Mouse (Mus musculus) kidney, embryonic 16.5 days (tissue): Measurements from ENCODE around the gene Clec3b. TPM values are rescaled to one million over a fixed set of nuclear protein-coding genes. Genes with fewer than 3 reads are reported as not detected.

Source experiments
- ATAC-seq: fragments of 200-750 bp; cut with Nextera tagmentation; 2 replicates; pipeline ENCODE4 v1.8.0; 2017; ENCODE audit warnings: moderate TSS enrichment; ENCODE audit not compliant: low FRiP score, low TSS enrichment
- H3K27ac ChIP-seq: fragments of 300-500 bp; sonication (generic); 2 replicates; pipeline ENCODE4 v1.5.1; 2014; ENCODE audit warnings: low read length
- H3K27me3 ChIP-seq: fragments of 300-500 bp; sonication (generic); 2 replicates; pipeline ENCODE4 v1.6.1; 2014; ENCODE audit warnings: low read length, control low read depth, mixed read lengths; ENCODE audit not compliant: insufficient read depth
- H3K36me3 ChIP-seq: fragments of 300-500 bp; sonication (generic); 2 replicates; pipeline ENCODE4 v1.6.1; 2014; ENCODE audit warnings: low read length, control low read depth, mixed read lengths; ENCODE audit not compliant: insufficient read depth
- H3K4me1 ChIP-seq: fragments of 300-500 bp; sonication (generic); 2 replicates; pipeline ENCODE4 v1.6.1; 2014; ENCODE audit warnings: low read length, control low read depth, mixed read lengths; ENCODE audit not compliant: insufficient read depth
- H3K4me2 ChIP-seq: fragments of 300-500 bp; sonication (generic); replicated peaks from 2 replicates; pipeline ENCODE4 v1.6.1; 2014; ENCODE audit warnings: low read depth, low read length
- H3K4me3 ChIP-seq: fragments of 300-500 bp; sonication (generic); 2 replicates; pipeline ENCODE4 v1.5.1; 2014; ENCODE audit warnings: mild to moderate bottlenecking, low read length
- H3K9ac ChIP-seq: fragments of 300-500 bp; sonication (generic); replicated peaks from 2 replicates; pipeline ENCODE4 v1.6.1; 2014; ENCODE audit warnings: low read length
- H3K9me3 ChIP-seq: fragments of 300-500 bp; sonication (generic); 2 replicates; pipeline ENCODE4 v1.6.1; 2016; ENCODE audit warnings: low read length, control low read depth
- WGBS: fragments of 180-500 bp; shearing (Covaris S2); extraction: QIAGEN DNeasy Blood & Tissue Kit; methylation state at CpG from one replicate; pipeline ENCODE4 v1.1.7; 2014; 5-methylcytosine and 5-hydroxymethylcytosine counted together
- polyA plus RNA-seq: library from polyadenylated mRNA; unstranded; fragments of >200 nt; fragmentation: Nextera tagmentation; extraction: Ambion mirVana; gene quantifications from 2 replicates; pipeline ENCODE4 v1.2.1, GENCODE M21; 2015

The Clec3b gene
- polyA plus RNA-seq, 1 experiment from 2014 or later: 0.70 TPM

DNA sequence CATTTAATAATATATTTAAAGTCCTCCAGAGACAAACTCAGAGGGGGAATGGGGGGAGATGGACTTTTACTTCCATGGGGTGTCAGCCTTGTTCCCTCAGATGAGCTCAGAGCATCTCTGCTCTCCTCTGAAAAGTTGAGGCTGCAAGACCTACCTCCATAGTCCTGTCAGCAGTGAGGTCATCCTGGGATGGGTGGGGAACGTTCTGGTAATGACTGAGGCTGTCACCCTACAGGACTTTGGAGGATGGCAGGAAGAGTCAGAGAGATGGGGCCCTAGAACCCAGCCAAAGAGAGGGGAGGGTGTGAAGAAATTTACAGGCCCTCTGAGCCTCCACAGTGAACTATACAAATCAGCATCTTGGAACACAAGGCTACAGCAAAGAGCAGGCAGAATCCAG is 815 bp downstream of the Clec3b start:
- Histone ChIP-seq H3K9ac (no peak overlapping the region), H3K4me2 (no peak overlapping the region), H3K27me3 (no peaks in the 10 kb centered on the region), H3K4me1 (no peaks in the 10 kb centered on the region), H3K36me3 (no peaks in the 10 kb centered on the region), H3K4me3 (no peak overlapping the region), H3K27ac (0 out of 2 replicates have a peak overlapping the region, but pooled peaks have one; percentile 7), H3K9me3 (no peaks in the 10 kb centered on the region)
- 25% methylated on average over 1 of the region's 1 CpGs for WGBS
- no peak for ATAC-seq

DNA sequence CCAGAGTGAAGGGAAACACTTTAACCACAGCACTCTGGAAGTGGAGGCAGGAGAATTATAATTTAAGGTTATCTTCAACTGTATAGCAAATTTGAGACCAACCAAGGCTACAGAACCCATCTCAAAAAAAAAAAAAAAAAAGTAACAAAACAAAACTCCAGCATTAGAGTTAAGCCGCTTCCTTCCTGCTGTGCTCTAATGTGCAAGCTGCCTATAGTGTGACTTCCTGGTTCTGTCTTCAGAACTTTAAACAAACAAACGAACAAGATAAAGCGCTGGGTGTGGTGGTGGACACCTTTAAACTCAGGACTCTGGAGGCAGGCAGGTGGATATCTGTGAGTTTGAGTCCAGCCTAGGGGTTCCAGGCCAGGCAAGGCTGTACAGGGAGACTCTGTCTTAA is 1.3 kb downstream of the Clec3b start:
- Histone ChIP-seq H3K27ac (no peak overlapping the region), H3K4me1 (0 out of 2 replicates have a peak, but pooled peaks cover 2% of the 10 kb centered on the region), H3K4me3 (no peak overlapping the region), H3K4me2 (no peak overlapping the region), H3K27me3 (no peaks in the 10 kb centered on the region), H3K36me3 (no peaks in the 10 kb centered on the region), H3K9ac (no peak overlapping the region), H3K9me3 (no peaks in the 10 kb centered on the region)
- 69% methylated on average over 3 of the region's 3 CpGs for WGBS
- no peak for ATAC-seq

DNA sequence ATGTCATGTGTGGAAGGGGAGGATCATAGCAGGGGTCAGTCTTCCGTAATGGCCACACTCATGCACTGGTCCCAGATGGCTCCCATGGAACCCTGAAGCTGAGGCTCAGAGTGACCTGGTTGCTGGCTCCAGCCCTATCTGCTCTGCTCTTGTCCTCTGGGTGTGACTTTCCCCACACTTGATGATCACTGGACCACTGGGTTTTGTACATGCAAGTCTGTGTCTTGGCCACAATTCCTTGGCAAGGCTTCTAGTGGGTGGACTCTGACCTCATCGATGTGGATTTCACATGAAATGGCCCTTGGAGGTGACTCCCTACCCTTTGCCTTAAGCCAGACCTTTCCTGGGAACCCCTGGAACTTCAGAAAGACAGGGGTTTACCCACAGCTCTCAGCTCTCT is 2.4 kb downstream of the Clec3b start:
- Histone ChIP-seq H3K9me3 (no peaks in the 10 kb centered on the region), H3K9ac (no peak overlapping the region), H3K4me1 (0 out of 2 replicates have a peak, but pooled peaks cover 3% of the 10 kb centered on the region), H3K27ac (no peak overlapping the region), H3K4me2 (no peak overlapping the region), H3K4me3 (no peak overlapping the region), H3K27me3 (no peaks in the 10 kb centered on the region), H3K36me3 (no peaks in the 10 kb centered on the region)
- 92% methylated on average over 2 of the region's 2 CpGs for WGBS
- ATAC-seq: no peak

DNA sequence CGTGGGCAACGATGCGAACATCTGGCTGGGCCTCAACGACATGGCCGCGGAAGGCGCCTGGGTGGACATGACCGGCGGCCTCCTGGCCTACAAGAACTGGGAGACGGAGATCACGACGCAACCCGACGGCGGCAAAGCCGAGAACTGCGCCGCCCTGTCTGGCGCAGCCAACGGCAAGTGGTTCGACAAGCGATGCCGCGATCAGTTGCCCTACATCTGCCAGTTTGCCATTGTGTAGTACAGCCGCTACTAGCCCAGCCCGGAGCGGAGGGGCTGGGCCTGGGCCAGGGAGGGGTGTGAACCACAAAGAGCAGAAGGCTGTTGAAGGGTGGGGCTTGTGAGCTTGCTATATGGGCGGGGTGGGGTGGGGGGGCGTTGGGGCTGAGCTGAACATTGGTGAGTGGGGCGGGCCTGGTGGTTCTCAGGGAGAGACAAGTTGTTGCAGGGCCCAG is 6.2 kb downstream of the Clec3b start:
- 47% methylated on average over 30 of the region's 30 CpGs for WGBS
- peak; percentile 60; the same call in 1 of the 2 replicates for ATAC-seq
- Histone ChIP-seq H3K4me1 (0 out of 2 replicates have a peak, but pooled peaks cover 3% of the 10 kb centered on the region), H3K4me3 (peak overlapping the region; percentile 28), H3K27ac (no peak overlapping the region), H3K36me3 (no peaks in the 10 kb centered on the region), H3K9ac (peak overlapping the region; percentile 46; the same call in 1 of the 2 replicates), H3K27me3 (no peaks in the 10 kb centered on the region), H3K9me3 (no peaks in the 10 kb centered on the region), H3K4me2 (peak overlapping the region; percentile 48)

DNA sequence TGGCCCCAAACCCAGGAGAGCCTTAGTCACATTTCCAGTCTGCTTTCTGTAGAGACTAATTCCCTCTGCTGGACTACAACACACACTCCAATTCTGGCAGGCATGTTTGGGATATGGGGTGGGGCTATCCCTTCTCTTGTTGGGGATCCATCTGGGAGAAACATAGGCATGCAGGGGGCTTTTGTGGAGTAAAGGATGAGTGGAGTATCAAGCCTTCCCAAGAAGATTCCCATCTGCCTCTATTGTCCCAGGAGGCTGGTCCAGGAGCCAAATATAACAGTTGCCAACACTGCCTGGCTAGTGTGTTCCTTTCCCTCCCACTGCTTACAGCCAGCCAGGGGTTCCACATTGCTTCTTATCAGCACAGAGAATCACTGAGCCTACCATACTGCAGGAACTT is 7.0 kb downstream of the Clec3b start:
- Histone ChIP-seq H3K4me3 (no peak overlapping the region), H3K36me3 (no peaks in the 10 kb centered on the region), H3K4me1 (0 out of 2 replicates have a peak, but pooled peaks cover 9% of the 10 kb centered on the region), H3K4me2 (no peak overlapping the region), H3K27ac (no peak overlapping the region), H3K9me3 (no peaks in the 10 kb centered on the region), H3K27me3 (no peaks in the 10 kb centered on the region), H3K9ac (no peak overlapping the region)
- ATAC-seq: no peak

DNA sequence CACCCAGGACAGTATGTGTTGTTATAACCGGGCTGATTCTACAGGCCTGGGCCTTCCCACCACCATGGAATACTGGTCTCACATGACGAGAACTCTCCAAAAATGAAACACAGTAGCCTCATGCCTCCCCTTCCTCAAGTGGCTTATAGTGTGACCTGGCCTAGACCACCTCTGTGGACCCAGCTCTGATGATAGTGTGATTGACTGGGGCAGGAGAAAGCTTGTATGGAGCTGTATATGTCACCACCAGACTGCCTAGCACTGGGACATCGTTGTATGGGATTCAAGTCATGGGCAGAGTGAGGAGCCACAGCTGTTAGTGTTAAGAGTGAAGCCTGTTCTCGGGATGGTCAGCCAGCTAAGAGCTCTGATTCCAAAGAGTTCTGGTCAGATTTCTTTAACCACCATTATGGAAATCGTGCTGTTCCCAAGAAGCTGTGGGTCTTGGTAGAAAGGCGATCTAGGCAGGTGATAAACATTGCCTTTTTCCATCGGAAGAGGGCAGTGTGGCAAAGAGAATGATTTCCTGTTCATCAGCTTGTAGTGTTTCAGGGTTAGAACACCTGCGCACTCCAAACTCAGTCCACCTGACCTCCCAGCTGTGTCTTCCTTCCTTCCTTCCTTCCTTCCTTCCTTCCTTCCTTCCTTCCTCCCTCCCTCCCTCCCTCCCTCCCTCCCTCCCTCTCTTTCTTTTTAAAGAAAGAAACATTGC is 7.5 kb downstream of the Clec3b start:
- ATAC-seq: no peak
- Histone ChIP-seq H3K27me3 (no peaks in the 10 kb centered on the region), H3K9ac (no peak overlapping the region), H3K27ac (no peak overlapping the region), H3K4me2 (no peak overlapping the region), H3K4me1 (0 out of 2 replicates have a peak, but pooled peaks cover 9% of the 10 kb centered on the region), H3K4me3 (no peak overlapping the region), H3K9me3 (no peaks in the 10 kb centered on the region), H3K36me3 (no peaks in the 10 kb centered on the region)
- WGBS: 53% methylated on average over 8 of the region's 8 CpGs

DNA sequence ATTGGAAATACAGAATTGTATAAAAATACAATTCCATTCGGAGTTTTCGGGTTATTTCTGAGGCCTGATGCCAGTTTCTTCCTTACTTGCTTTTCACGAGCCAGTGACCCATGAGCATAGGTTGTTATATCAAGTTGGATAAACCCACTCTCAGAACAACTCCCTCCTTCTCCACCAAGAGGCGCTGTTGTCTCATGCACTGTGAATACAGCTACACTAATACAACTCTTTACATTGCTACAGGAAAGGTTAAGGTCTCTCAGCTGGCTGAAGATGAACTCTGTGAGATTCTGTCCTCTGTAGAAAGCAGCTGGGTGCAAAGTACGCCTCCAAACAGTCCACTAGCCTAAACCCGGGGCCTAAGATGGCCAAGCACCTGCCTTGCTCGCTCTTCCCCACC is 8.6 kb downstream of the Clec3b start:
- 0 out of 2 replicates have a peak, but pooled peaks cover 9% of the 10 kb centered on the region for H3K4me1 ChIP-seq
- H3K4me3 ChIP-seq: no peak overlapping the region
- no peak overlapping the region for H3K27ac ChIP-seq
- H3K9me3 ChIP-seq: no peaks in the 10 kb centered on the region
- H3K36me3 ChIP-seq: no peaks in the 10 kb centered on the region
- no peaks in the 10 kb centered on the region for H3K27me3 ChIP-seq
- 57% methylated on average over 7 of the region's 7 CpGs for WGBS
- H3K9ac ChIP-seq: no peak overlapping the region
- no peak overlapping the region for H3K4me2 ChIP-seq
- peak; percentile 46; the same call in 1 of the 2 replicates for ATAC-seq

DNA sequence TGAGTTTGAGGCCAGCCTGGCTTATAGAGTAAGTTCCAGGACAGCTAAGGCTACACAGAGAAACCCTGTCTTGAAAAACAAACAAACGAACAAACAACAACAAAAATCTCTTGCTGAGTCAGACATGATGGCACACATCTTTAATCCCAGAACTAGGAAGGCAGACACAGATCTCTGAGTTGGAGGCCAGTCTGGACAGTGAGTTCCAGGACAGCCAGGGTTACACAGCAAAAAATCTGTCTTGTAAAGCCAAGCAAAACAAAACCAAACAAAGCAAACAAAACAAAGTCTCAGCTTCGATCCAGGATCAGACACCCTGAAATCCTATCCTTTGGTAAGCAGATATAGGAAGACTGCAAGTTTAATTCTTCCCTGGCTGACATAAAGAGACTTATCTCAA is 11.0 kb downstream of the Clec3b start:
- Histone ChIP-seq H3K27me3 (no peaks in the 10 kb centered on the region), H3K36me3 (no peaks in the 10 kb centered on the region), H3K27ac (no peak overlapping the region), H3K9ac (no peak overlapping the region), H3K4me1 (0 out of 2 replicates have a peak, but pooled peaks cover 9% of the 10 kb centered on the region), H3K9me3 (no peaks in the 10 kb centered on the region), H3K4me2 (no peak overlapping the region), H3K4me3 (no peak overlapping the region)
- WGBS: 46% methylated on average over 2 of the region's 2 CpGs
- ATAC-seq: no peak

DNA sequence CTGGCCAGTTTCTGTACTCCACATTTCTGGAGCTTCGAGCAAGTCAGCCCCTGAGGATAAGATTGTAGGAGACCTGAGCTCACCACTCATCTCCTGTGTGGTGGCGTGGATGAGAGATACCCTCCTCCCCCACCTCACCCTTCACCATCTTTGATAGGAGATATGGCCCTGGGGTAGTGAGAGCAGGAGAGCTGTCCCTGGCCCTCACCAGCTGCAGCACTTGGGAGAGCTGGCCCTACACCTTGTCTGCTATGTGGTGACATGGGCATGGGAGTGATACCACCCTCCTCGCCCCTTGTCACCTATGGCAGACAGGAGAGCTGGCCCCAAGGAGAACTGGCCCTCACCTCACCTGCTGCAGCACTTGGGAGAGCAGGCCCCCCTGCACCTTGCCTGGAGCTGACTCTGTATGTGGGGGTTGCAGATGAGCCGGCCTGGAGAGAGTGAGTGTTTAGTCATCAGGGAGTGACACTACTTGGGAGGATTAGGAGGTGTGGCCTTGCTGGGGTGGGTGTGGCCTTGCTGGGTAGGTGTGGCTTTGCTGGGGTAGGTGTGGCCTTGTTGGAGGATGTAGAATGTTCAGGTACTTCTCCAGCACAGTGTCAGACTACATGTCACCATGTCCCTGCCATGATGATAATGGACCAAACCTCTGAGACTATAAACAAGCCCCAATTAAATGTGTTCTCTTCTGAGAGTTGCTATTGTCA is 12.4 kb downstream of the Clec3b start:
- Histone ChIP-seq H3K27ac (no peak overlapping the region), H3K4me2 (no peak overlapping the region), H3K9ac (no peak overlapping the region), H3K27me3 (no peaks in the 10 kb centered on the region), H3K4me1 (0 out of 2 replicates have a peak, but pooled peaks cover 7% of the 10 kb centered on the region), H3K36me3 (no peaks in the 10 kb centered on the region), H3K9me3 (no peaks in the 10 kb centered on the region), H3K4me3 (no peak overlapping the region)
- no peak; the same call in 1 of the 2 replicates for ATAC-seq
- 87% methylated on average over 4 of the region's 4 CpGs for WGBS
